Mouse (Mus musculus) heart, postnatal 0 days (tissue): ENCODE data around the gene Nup210.

Source experiments
- CTCF ChIP-seq: IDR thresholded peaks from 2 replicates; pipeline ENCODE4 v1.5.1; 2016; ENCODE audit warnings: antibody characterized with exemption, control low read depth, low read depth
- EP300 ChIP-seq: IDR thresholded peaks from 2 replicates; pipeline ENCODE4 v1.6.1; 2016; ENCODE audit warnings: antibody characterized with exemption, low read depth

DNA sequence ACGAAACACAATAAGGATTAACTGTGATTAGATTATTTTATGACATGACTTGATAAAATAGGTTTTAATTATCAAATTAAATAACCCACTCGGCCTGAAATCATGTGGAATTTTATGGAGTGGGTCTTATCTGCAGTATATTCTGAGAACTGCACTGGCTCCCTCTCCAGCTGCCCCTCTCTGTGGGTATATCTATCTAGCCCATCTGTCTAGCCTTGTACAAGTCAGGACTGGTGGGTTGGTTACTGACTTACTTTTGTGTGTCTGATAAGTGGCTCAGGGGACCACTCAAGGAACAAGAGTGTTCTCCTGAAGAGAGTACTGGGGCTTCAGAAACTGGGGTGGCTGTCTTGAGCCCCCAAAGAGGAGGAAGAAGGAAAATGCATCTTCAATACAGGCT is 109.4 kb downstream of the Nup210 start:
- TF ChIP-seq CTCF (no peak), EP300 (no peak)
